ENCODE assay signal across 10 mouse cellular contexts in genomic region chr8:124739268-124739667, GRCm38 (mm10). TPM values are rescaled to one million over a fixed set of nuclear protein-coding genes. Genes with fewer than 3 reads are reported as not detected.
DNase-seq lines count a peak whose midpoint lies in the region.
"Had no signal": no experiment of that assay in that cellular context is flagged by ENCODE, and none has a peak within 500 bp of the region (broad histone marks: within the 10 kb centered on the region; RNA-seq: fewer than 3 reads in every experiment).

No protein-coding gene starts in this region.

- no peak overlapping the region for H3K4me3 ChIP-seq in heart, embryonic 10.5 days
- H3K4me3 ChIP-seq: heart, embryonic 15.5 days; midbrain, embryonic 12.5 days had no signal

- no peaks in the 10 kb centered on the region for H3K27me3 ChIP-seq in heart, embryonic 10.5 days (ENCODE audit: insufficient read depth, poor library complexity, severe bottlenecking)
- H3K27me3 ChIP-seq: heart, embryonic 15.5 days; midbrain, embryonic 12.5 days had no signal

- DNase-seq in heart, postnatal 4 days, result peak; percentile 30
- no peak for DNase-seq in heart, embryonic 10.5 days (ENCODE audit: low spot score)
- DNase-seq in 3T3-L1 (ENCODE audit: low read depth, low spot score) (peak; percentile 26), R1 (ENCODE audit: low read depth, low spot score) (peak; percentile 59)
- DNase-seq in kidney, adult 9 months, result peak; percentile 56
- no peak for DNase-seq in frontal cortex, postnatal 14 days (ENCODE audit: low spot score in 2 of 2)
- DNase-seq in right cerebral cortex, postnatal 36 days (ENCODE audit: low spot score in 2 of 2), result no peak
- DNase-seq in layer of hippocampus, adult 11-12 months (ENCODE audit: low spot score), result no peak

- peaks cover 34% of the 10 kb centered on the region for H3K36me3 ChIP-seq in heart, embryonic 10.5 days

- peaks cover 25% of the 10 kb centered on the region for H3K4me1 ChIP-seq in heart, embryonic 10.5 days
- H3K4me1 ChIP-seq: heart, embryonic 15.5 days; midbrain, embryonic 12.5 days had no signal

- WGBS in heart, embryonic 10.5 days, result 72% methylated on average over 1 of the region's 1 CpGs

- no peaks in the 10 kb centered on the region for H3K9me3 ChIP-seq in heart, embryonic 10.5 days
- H3K9me3 ChIP-seq: heart, embryonic 15.5 days; midbrain, embryonic 12.5 days had no signal

- H3K27ac ChIP-seq in heart, embryonic 10.5 days, result no peak overlapping the region
- H3K27ac ChIP-seq: heart, embryonic 15.5 days; midbrain, embryonic 12.5 days had no signal

RNA-seq across cellular contexts. Expression of gene Fam89a, which starts 12.4 kb away (rescaled TPM):
- total RNA-seq in heart, postnatal 4 days (2021), result 1 to 10 TPM; 1.0 to 1.7 TPM
- 2.5 and 8.2 TPM in 2 replicates for polyA plus RNA-seq in heart, embryonic 10.5 days (2016; fragmentation: Nextera tagmentation; extraction: Ambion mirVana)

RNA-seq across cellular contexts. Expression of gene Arv1, which starts 17.3 kb away (rescaled TPM):
- 10 to 100 TPM in 1 of 2 experiments, 1 to 10 TPM in 1; 9.7 to 10.8 TPM for total RNA-seq in heart, postnatal 4 days (2021)
- polyA plus RNA-seq in heart, embryonic 10.5 days (2016; fragmentation: Nextera tagmentation; extraction: Ambion mirVana), result 21.3 and 26.7 TPM in 2 replicates

RNA-seq across cellular contexts. Expression of gene Ttc13, which starts 17.5 kb away (rescaled TPM):
- 10 to 100 TPM; 24.0 to 25.3 TPM for total RNA-seq in heart, postnatal 4 days (2021)
- polyA plus RNA-seq in heart, embryonic 10.5 days (2016; fragmentation: Nextera tagmentation; extraction: Ambion mirVana), result 43.7 and 44.6 TPM in 2 replicates

RNA-seq across cellular contexts. Expression of gene Trim67, which starts 53.6 kb away (rescaled TPM):
- total RNA-seq in heart, postnatal 4 days (2021), result under 1 TPM; 0.20 to 0.33 TPM
- 0.05 and 0.10 TPM in 2 replicates for polyA plus RNA-seq in heart, embryonic 10.5 days (2016; fragmentation: Nextera tagmentation; extraction: Ambion mirVana)

Comparison
In these comparisons a context has a peak if more than half of its experiments do, and no peak if none do; other contexts are left out.
1. DNase-seq: peak in heart, postnatal 4 days (single experiment), 3T3-L1 (single experiment), R1 (single experiment) and kidney, adult 9 months (single experiment); none in heart, embryonic 10.5 days (single experiment), frontal cortex, postnatal 14 days (0 of 2), right cerebral cortex, postnatal 36 days (0 of 2) and layer of hippocampus, adult 11-12 months (single experiment).